Mouse (Mus musculus) liver, embryonic 13.5 days (tissue): ENCODE measurements at regions not wholly inside any gene's neighbourhood (a gene's known extent, or its start where the extent isn't known, plus 50 kb on each side); places are given as distances from the start of the nearest gene placed in this dataset.
A peak's percentile ranks its signal among the peaks of the same experiment; 100 is the strongest.

Experiments used
- ATAC-seq: fragments of 200-750 bp; cut with Nextera tagmentation; 2 replicates; pipeline ENCODE4 v1.8.0; 2017; ENCODE audit warnings: low read depth, mild to moderate bottlenecking, moderate number of reproducible peaks, moderate library complexity
- DNase-seq: peaks from one replicate; pipeline ENCODE4 v3.0.0; 2022
- H3K27ac ChIP-seq: fragments of 300-500 bp; sonication (generic); 2 replicates; pipeline ENCODE4 v1.5.1; 2015; ENCODE audit warnings: moderate library complexity, mild to moderate bottlenecking, inconsistent platforms
- H3K27me3 ChIP-seq: fragments of 300-500 bp; sonication (generic); 2 replicates; pipeline ENCODE4 v1.6.1; 2015; ENCODE audit warnings: mild to moderate bottlenecking, inconsistent platforms
- H3K36me3 ChIP-seq: fragments of 300-500 bp; sonication (generic); 2 replicates; pipeline ENCODE4 v1.6.1; 2015; ENCODE audit warnings: mild to moderate bottlenecking, inconsistent platforms
- H3K4me1 ChIP-seq: fragments of 300-500 bp; sonication (generic); replicated peaks from 2 replicates; pipeline ENCODE4 v1.6.1; 2015; ENCODE audit warnings: inconsistent platforms
- H3K4me2 ChIP-seq: fragments of 300-500 bp; sonication (generic); 2 replicates; pipeline ENCODE4 v1.6.1; 2015; ENCODE audit warnings: inconsistent platforms, mild to moderate bottlenecking, moderate library complexity
- H3K4me3 ChIP-seq: fragments of 300-500 bp; sonication (generic); replicated peaks from 2 replicates; pipeline ENCODE4 v1.5.1; 2015; ENCODE audit warnings: mild to moderate bottlenecking, inconsistent platforms
- H3K9ac ChIP-seq: fragments of 300-500 bp; sonication (generic); 2 replicates; pipeline ENCODE4 v1.6.1; 2015; ENCODE audit warnings: mild to moderate bottlenecking, inconsistent platforms
- H3K9me3 ChIP-seq: fragments of 300-500 bp; sonication (generic); replicated peaks from 2 replicates; pipeline ENCODE4 v1.6.1; 2016; ENCODE audit warnings: inconsistent platforms
- WGBS: fragments of 180-500 bp; shearing (Covaris S2); methylation state at CpG from one replicate; pipeline ENCODE4 v1.1.7; 2015; ENCODE audit not compliant: insufficient replicate concordance; 5-methylcytosine and 5-hydroxymethylcytosine counted together

- no peaks in the 10 kb centered on the region for H3K36me3 ChIP-seq
- 53% methylated on average over 2 of the region's 2 CpGs for WGBS
These were observed 144.8 kb upstream of the Gimd1 start for GRCm38 (mm10) chr3:132484814-132485213.

GRCm38 (mm10) chr3:132485553-132485952, 144.1 kb upstream of the Gimd1 start:
- Histone ChIP-seq H3K9me3 (no peaks in the 10 kb centered on the region), H3K27me3 (no peaks in the 10 kb centered on the region), H3K4me3 (no peak overlapping the region), H3K9ac (no peak overlapping the region), H3K4me1 (no peaks in the 10 kb centered on the region), H3K36me3 (no peaks in the 10 kb centered on the region), H3K27ac (no peak overlapping the region), H3K4me2 (no peak overlapping the region)
- DNase-seq, result no peak
- no peak for ATAC-seq
- WGBS, result 75% methylated on average over 5 of the region's 5 CpGs

More at GRCm38 (mm10) chr3:132484814-132485213, 144.8 kb upstream of the Gimd1 start:
- Histone ChIP-seq H3K27ac (no peak overlapping the region), H3K4me1 (no peaks in the 10 kb centered on the region), H3K4me3 (no peak overlapping the region), H3K9ac (no peak overlapping the region), H3K27me3 (no peaks in the 10 kb centered on the region), H3K9me3 (no peaks in the 10 kb centered on the region), H3K4me2 (no peak overlapping the region)
- DNase-seq (no peak), ATAC-seq (no peak)

GRCm38 (mm10) chr3:132506095-132506494, 123.5 kb upstream of the Gimd1 start:
- WGBS, result 5% methylated on average over 4 of the region's 4 CpGs
- ATAC-seq, result peak; percentile 64

GRCm38 (mm10) chr3:132510240-132510639, 119.4 kb upstream of the Gimd1 start:
- WGBS, result 65% methylated on average over 1 of the region's 1 CpGs
- Histone ChIP-seq H3K4me3 (no peak overlapping the region), H3K27me3 (no peaks in the 10 kb centered on the region), H3K27ac (no peak overlapping the region), H3K36me3 (no peaks in the 10 kb centered on the region), H3K4me2 (no peak overlapping the region), H3K4me1 (no peaks in the 10 kb centered on the region), H3K9me3 (no peaks in the 10 kb centered on the region), H3K9ac (no peak overlapping the region)
- ATAC-seq, result peak; percentile 26; the same call in 1 of the 2 replicates
- DNase-seq, result no peak

More at GRCm38 (mm10) chr3:132506095-132506494, 123.5 kb upstream of the Gimd1 start:
- H3K36me3 ChIP-seq, result no peaks in the 10 kb centered on the region
- peak; percentile 4 for DNase-seq
- no peak overlapping the region for H3K27ac ChIP-seq
- H3K4me2 ChIP-seq, result no peak overlapping the region
- no peaks in the 10 kb centered on the region for H3K4me1 ChIP-seq
- H3K4me3 ChIP-seq, result no peak overlapping the region
- H3K9me3 ChIP-seq, result no peaks in the 10 kb centered on the region
- H3K27me3 ChIP-seq, result no peaks in the 10 kb centered on the region
- no peak overlapping the region for H3K9ac ChIP-seq

GRCm38 (mm10) chr3:132512526-132513102, 117.0 kb upstream of the Gimd1 start:
- no peak overlapping the region for H3K4me3 ChIP-seq
- no peak for DNase-seq
- no peak for ATAC-seq
- H3K4me1 ChIP-seq, result no peaks in the 10 kb centered on the region
- no peak overlapping the region for H3K9ac ChIP-seq
- no peak overlapping the region for H3K4me2 ChIP-seq
- H3K9me3 ChIP-seq, result no peaks in the 10 kb centered on the region
- H3K27ac ChIP-seq, result no peak overlapping the region
- no peaks in the 10 kb centered on the region for H3K27me3 ChIP-seq
- H3K36me3 ChIP-seq, result no peaks in the 10 kb centered on the region
- WGBS, result 64% methylated on average over 8 of the region's 8 CpGs

- H3K9ac ChIP-seq, result no peak overlapping the region
- no peaks in the 10 kb centered on the region for H3K27me3 ChIP-seq
- H3K4me2 ChIP-seq, result no peak overlapping the region
- no peak overlapping the region for H3K27ac ChIP-seq
- no peaks in the 10 kb centered on the region for H3K9me3 ChIP-seq
- H3K4me3 ChIP-seq, result no peak overlapping the region
- H3K4me1 ChIP-seq, result no peaks in the 10 kb centered on the region
- no peak for ATAC-seq
- 58% methylated on average over 4 of the region's 4 CpGs for WGBS
- H3K36me3 ChIP-seq, result no peaks in the 10 kb centered on the region
- DNase-seq, result no peak
These were observed 96.2 kb upstream of the Gimd1 start for GRCm38 (mm10) chr3:132533323-132533904.

- 70% methylated on average over 9 of the region's 9 CpGs for WGBS
These were observed 89.6 kb upstream of the Gimd1 start for GRCm38 (mm10) chr3:132539780-132540658.

GRCm38 (mm10) chr3:132551238-132551808, 78.3 kb upstream of the Gimd1 start:
- Histone ChIP-seq H3K9ac (no peak overlapping the region), H3K36me3 (no peaks in the 10 kb centered on the region), H3K4me3 (no peak overlapping the region), H3K4me1 (no peaks in the 10 kb centered on the region), H3K27me3 (no peaks in the 10 kb centered on the region), H3K9me3 (no peaks in the 10 kb centered on the region), H3K4me2 (no peak overlapping the region), H3K27ac (no peak overlapping the region)
- ATAC-seq (no peak), DNase-seq (no peak)
- 66% methylated on average over 6 of the region's 6 CpGs for WGBS

More at GRCm38 (mm10) chr3:132539780-132540658, 89.6 kb upstream of the Gimd1 start:
- Histone ChIP-seq H3K4me3 (no peak overlapping the region), H3K27me3 (no peaks in the 10 kb centered on the region), H3K9me3 (no peaks in the 10 kb centered on the region), H3K4me1 (no peaks in the 10 kb centered on the region), H3K27ac (no peak overlapping the region), H3K9ac (no peak overlapping the region), H3K4me2 (no peak overlapping the region), H3K36me3 (no peaks in the 10 kb centered on the region)
- ATAC-seq (no peak), DNase-seq (no peak)

- no peak for DNase-seq
- no peak overlapping the region for H3K4me2 ChIP-seq
- WGBS, result 79% methylated on average over 2 of the region's 2 CpGs
These were observed 63.9 kb upstream of the Gimd1 start for GRCm38 (mm10) chr3:132565755-132566154.

GRCm38 (mm10) chr3:132566301-132566700, 63.3 kb upstream of the Gimd1 start:
- Histone ChIP-seq H3K27ac (no peak overlapping the region), H3K36me3 (no peaks in the 10 kb centered on the region), H3K9ac (no peak overlapping the region), H3K9me3 (no peaks in the 10 kb centered on the region), H3K27me3 (no peaks in the 10 kb centered on the region), H3K4me1 (no peaks in the 10 kb centered on the region), H3K4me3 (no peak overlapping the region), H3K4me2 (no peak overlapping the region)
- ATAC-seq (no peak), DNase-seq (no peak)
- 58% methylated on average over 7 of the region's 7 CpGs for WGBS

More at GRCm38 (mm10) chr3:132565755-132566154, 63.9 kb upstream of the Gimd1 start:
- Histone ChIP-seq H3K9ac (no peak overlapping the region), H3K4me3 (no peak overlapping the region), H3K27me3 (no peaks in the 10 kb centered on the region), H3K4me1 (no peaks in the 10 kb centered on the region), H3K27ac (no peak overlapping the region), H3K36me3 (no peaks in the 10 kb centered on the region), H3K9me3 (no peaks in the 10 kb centered on the region)
- no peak for ATAC-seq
